Mouse (Mus musculus) right cerebral cortex, postnatal 36 days (tissue): ENCODE results near the gene Arhgef1.

Source experiments
- DNase-seq, 2 experiments: peaks; one replicate each; pipeline ENCODE4 v3.0.0; 2022; ENCODE audit warnings: low spot score in 2 of 2, mixed read lengths in 1 of 2

Gene Arhgef1

GRCm38 (mm10) chr7:24902630-24903443 lies at the start of gene Arhgef1:
Gene Arhgef1 (plus strand): TSS chr7:24902912.
- no peak for DNase-seq

- no peak for DNase-seq
Measured at GRCm38 (mm10) chr7:24853233-24853563, 49.5 kb upstream of the Arhgef1 start.

- DNase-seq = no peak
Measured at GRCm38 (mm10) chr7:24853695-24854094, 49.0 kb upstream of the Arhgef1 start.

- DNase-seq = no peak
Measured at GRCm38 (mm10) chr7:24856460-24857120, 46.1 kb upstream of the Arhgef1 start.

- DNase-seq = no peak
Measured at GRCm38 (mm10) chr7:24859234-24859633, 43.5 kb upstream of the Arhgef1 start.

GRCm38 (mm10) chr7:24861913-24862312 lies 40.8 kb upstream of the Arhgef1 start, which contains the start of gene Gm9844:
Gene Gm9844 (plus strand): TSS chr7:24862213.
- no peak for DNase-seq

- no peak for DNase-seq
Measured at GRCm38 (mm10) chr7:24862853-24863252, 39.9 kb upstream of the Arhgef1 start.

GRCm38 (mm10) chr7:24864156-24864555 lies 38.6 kb upstream of the Arhgef1 start:
- DNase-seq = no peak

- no peak for DNase-seq
Measured at GRCm38 (mm10) chr7:24869080-24869479, 33.6 kb upstream of the Arhgef1 start.

- no peak for DNase-seq
Measured at GRCm38 (mm10) chr7:24869532-24870165, 33.1 kb upstream of the Arhgef1 start, which contains the start of the genes Lypd4 and Dmrtc2. Gene Lypd4 (minus strand): TSS chr7:24869941. Gene Dmrtc2 (plus strand): TSS chr7:24870057.

- DNase-seq = no peak
Measured at GRCm38 (mm10) chr7:24877588-24877987, 25.1 kb upstream of the Arhgef1 start.

- DNase-seq = no peak
Measured at GRCm38 (mm10) chr7:24879620-24880019, 23.1 kb upstream of the Arhgef1 start.

- DNase-seq = no peak
Measured at GRCm38 (mm10) chr7:24882416-24883199, 20.1 kb upstream of the Arhgef1 start.

- DNase-seq = peak; percentile 98
Measured at GRCm38 (mm10) chr7:24883896-24884692, 18.6 kb upstream of the Arhgef1 start, which contains the start of gene Rps19. Gene Rps19 (plus strand): TSS chr7:24884371.

GRCm38 (mm10) chr7:24884693-24885291 lies 17.9 kb upstream of the Arhgef1 start:
- DNase-seq = no peak

- DNase-seq = no peak
Measured at GRCm38 (mm10) chr7:24885468-24886307, 17.0 kb upstream of the Arhgef1 start.

- no peak for DNase-seq
Measured at GRCm38 (mm10) chr7:24886308-24886633, 16.4 kb upstream of the Arhgef1 start.

GRCm38 (mm10) chr7:24887096-24887495 lies 15.6 kb upstream of the Arhgef1 start:
- no peak for DNase-seq

- DNase-seq = no peak
Measured at GRCm38 (mm10) chr7:24889431-24890220, 13.1 kb upstream of the Arhgef1 start.
